Mouse (Mus musculus): ENCODE measurements around the gene Adgra3.
A peak's percentile ranks its signal among the peaks of the same experiment; 100 is the strongest.

The Adgra3 gene

DNA sequence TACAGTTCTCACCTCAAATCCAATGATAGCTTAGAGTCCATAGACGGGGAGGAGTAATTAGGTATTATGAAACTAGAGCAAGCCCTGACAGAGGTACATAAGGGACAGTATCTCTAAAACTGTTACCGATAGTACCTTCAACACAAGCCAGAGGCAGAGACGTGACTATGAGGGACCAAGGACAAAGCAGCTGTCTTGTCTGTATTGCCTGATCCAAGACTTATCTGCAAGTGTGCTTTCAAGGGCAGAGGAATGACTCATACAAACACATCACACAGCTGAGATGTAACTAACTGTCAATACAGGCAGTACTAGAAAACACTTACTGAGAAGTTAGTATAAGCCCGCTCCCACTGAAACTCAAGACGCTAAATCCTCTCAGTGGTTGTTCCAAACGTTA, 91.1 kb downstream of the Adgra3 start:
- no peak for DNase-seq

DNA sequence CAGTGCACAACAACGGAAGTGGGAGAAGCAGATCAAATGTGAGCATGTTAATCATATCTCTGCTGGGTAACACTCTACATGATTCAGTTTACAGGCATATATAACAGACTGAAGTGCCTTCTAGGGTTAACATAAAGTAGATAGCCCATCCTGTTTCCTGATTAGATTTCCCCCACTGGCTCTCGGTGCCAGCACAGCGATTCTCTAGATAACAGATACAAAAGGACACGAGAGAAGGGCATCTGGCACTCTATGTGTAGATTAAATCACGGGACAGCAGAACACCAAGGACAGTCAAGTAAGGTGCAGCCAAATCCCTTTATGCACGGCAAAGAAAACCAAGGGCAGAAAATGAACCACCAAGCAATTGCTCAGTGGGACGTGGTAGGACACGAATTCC, 93.0 kb downstream of the Adgra3 start:
- no peak for DNase-seq

DNA sequence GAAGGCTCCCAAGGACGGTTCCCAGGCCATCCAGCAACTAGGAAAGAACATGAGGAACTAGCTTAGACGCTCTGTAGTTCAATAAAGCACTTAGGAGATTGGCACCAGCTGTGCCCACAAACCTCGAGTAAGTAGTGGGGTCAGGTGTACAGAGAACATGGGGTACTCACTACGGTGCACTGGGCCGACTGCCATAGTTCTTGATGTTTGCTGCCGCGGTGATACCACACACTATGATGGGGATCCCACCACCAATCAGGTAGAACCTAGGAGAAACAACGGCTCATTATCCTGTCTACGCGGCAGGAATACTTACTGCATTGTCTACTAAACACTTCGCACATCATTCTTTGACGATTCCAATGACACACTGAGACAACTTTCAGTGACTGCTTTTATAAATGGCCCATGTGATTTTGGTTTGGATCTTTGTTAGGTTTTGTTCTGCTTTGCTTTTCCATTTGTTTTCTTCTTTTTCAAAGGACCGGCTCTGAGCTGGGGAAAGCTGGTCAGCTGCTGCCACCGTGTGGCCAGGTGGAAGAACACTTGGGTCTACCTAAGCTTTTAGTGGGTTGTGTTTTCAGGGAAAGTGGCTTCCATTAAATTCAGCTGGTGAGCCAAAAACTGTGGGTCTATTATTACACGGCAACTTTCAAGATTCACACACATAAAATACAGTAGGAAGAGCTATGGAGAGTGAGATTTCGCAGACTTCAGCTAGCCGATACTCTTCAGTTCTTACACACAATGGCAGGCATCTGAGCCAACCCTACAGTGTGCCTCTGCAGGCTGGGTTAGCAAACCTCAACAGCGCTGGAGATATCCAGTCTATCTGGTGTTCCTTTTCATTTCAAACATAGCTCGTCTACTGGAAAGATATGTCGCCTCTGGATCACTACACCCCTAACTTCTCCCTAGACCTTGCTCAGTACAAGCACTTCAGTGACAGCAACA, 97.1 kb downstream of the Adgra3 start:
- peak; percentile 29 for DNase-seq

DNA sequence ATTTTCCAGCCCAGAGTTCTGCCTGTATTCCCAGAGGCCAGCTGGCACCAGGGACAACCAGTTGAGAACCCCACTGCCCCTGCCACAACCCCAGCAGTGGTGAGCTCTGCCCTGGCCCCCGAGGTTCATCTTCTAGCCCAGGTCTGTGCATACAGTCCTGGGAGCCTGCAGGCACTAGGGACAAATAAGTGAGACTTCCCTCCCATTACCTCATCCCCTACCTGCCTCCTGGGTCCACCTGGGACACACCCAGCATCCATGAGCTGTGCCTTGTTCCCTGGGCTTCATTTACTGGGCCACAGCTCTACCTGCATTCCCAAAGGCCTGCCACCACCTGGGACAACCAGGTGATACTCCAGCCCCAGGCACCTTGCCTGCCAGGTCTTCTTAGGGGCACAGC, 122.5 kb downstream of the Adgra3 start:
- DNase-seq: no peak

DNA sequence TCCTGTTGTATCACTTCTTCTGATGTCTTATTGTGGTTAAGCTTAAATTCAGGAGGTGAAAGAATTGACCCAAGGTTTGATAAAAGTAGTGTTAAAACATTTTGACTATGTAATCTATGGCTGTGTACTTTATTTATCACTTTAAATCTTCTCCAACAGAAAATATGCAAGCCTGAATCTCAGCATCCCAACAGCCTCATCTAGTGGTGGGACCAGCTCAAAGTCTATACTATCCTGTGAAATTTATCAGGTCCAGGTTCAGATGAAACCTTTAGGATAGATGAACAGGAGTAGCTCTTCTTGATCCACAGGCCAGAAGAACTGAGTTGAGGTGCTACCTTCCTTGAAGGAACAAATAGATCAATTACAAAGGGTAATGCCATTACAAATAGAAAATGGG, 134.1 kb downstream of the Adgra3 start:
- no peak for DNase-seq

DNA sequence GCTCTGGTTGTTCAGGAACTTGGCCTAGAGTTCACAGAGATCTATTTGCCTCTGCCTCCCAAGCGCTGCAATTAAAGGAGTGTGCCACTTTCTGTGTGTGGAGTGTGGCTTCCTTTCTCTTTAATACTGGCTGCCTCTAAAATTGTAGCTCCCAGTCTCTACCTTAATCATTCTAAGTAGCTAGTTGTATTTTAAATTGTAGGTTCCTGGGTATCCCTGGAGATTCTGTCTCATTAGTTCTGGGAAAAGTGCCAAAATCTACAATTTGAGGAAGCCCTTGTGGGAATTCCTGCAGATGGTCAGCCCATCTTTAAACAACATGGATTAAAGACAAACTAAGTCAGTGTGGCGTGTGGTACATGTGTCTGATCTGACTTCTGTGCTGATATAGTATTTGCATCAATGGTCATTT, 143.1 kb downstream of the Adgra3 start:
- DNase-seq: no peak

All from thymus, postnatal 14 days (tissue).